Mouse (Mus musculus) liver, embryonic 15.5 days (tissue): ENCODE results near the gene Tapbp. TPM values are rescaled to one million over a fixed set of nuclear protein-coding genes. Genes with fewer than 3 reads are reported as not detected.
A peak's percentile ranks its signal among the peaks of the same experiment; 100 is the strongest.
"Not testable (repeated sequence)": the region's sequence is repeated elsewhere in the genome, so short reads cannot be mapped to it uniquely, and the experiment has no call there.

Experiments used
- ATAC-seq: fragments of 200-750 bp; cut with Nextera tagmentation; 2 replicates; pipeline ENCODE4 v1.8.0; 2017; ENCODE audit warnings: moderate number of reproducible peaks, mild to moderate bottlenecking, moderate library complexity; ENCODE audit not compliant: insufficient read depth
- H3K27ac ChIP-seq: fragments of 300-500 bp; sonication (generic); replicated peaks from 2 replicates; pipeline ENCODE4 v1.5.1; 2015; ENCODE audit warnings: mild to moderate bottlenecking, inconsistent platforms
- H3K27me3 ChIP-seq: fragments of 300-500 bp; sonication (generic); 2 replicates; pipeline ENCODE4 v1.6.1; 2015; ENCODE audit warnings: mild to moderate bottlenecking, inconsistent platforms
- H3K36me3 ChIP-seq: fragments of 300-500 bp; sonication (generic); replicated peaks from 2 replicates; pipeline ENCODE4 v1.6.1; 2015; ENCODE audit warnings: moderate library complexity, mild to moderate bottlenecking, inconsistent platforms
- H3K4me1 ChIP-seq: fragments of 300-500 bp; sonication (generic); replicated peaks from 2 replicates; pipeline ENCODE4 v1.6.1; 2015; ENCODE audit warnings: inconsistent platforms
- H3K4me2 ChIP-seq: fragments of 300-500 bp; sonication (generic); 2 replicates; pipeline ENCODE4 v1.6.1; 2015; ENCODE audit warnings: moderate library complexity, mild to moderate bottlenecking, inconsistent platforms
- H3K4me3 ChIP-seq: fragments of 300-500 bp; sonication (generic); replicated peaks from 2 replicates; pipeline ENCODE4 v1.5.1; 2015; ENCODE audit warnings: mild to moderate bottlenecking, inconsistent platforms
- H3K9ac ChIP-seq: fragments of 300-500 bp; sonication (generic); 2 replicates; pipeline ENCODE4 v1.6.1; 2015; ENCODE audit warnings: moderate library complexity, mild to moderate bottlenecking, inconsistent platforms
- H3K9me3 ChIP-seq: fragments of 300-500 bp; sonication (generic); replicated peaks from 2 replicates; pipeline ENCODE4 v1.6.1; 2016; ENCODE audit warnings: inconsistent platforms
- WGBS: fragments of 180-500 bp; shearing (Covaris S2); methylation state at CpG from one replicate; pipeline ENCODE4 v1.1.7; 2015; ENCODE audit warnings: mixed read lengths; ENCODE audit not compliant: insufficient replicate concordance; 5-methylcytosine and 5-hydroxymethylcytosine counted together
- polyA plus RNA-seq: library from polyadenylated mRNA; unstranded; fragments of >200 nt; fragmentation: Nextera tagmentation; extraction: Ambion mirVana; gene quantifications from 2 replicates; pipeline ENCODE4 v1.2.1, GENCODE M21; 2015

Gene Tapbp
- polyA plus RNA-seq, 1 experiment from 2014 or later = 33.3 TPM

- no peak overlapping the region for H3K4me2 ChIP-seq
- no peaks in the 10 kb centered on the region for H3K27me3 ChIP-seq
- H3K27ac ChIP-seq = no peak overlapping the region
- no peaks in the 10 kb centered on the region for H3K9me3 ChIP-seq
- H3K36me3 ChIP-seq = peaks cover 9% of the 10 kb centered on the region; the same call in 1 of the 2 replicates
- no peak for ATAC-seq
- no peak overlapping the region for H3K9ac ChIP-seq
- H3K4me3 ChIP-seq = no peak overlapping the region
- 42% methylated on average over 7 of the region's 7 CpGs for WGBS
- H3K4me1 ChIP-seq = peaks cover 36% of the 10 kb centered on the region
Observed at GRCm38 (mm10) chr17:33892429-33892828, 23.3 kb upstream of the Tapbp start.

- H3K4me3 ChIP-seq, H3K27me3 ChIP-seq, H3K27ac ChIP-seq, H3K9ac ChIP-seq, H3K4me2 ChIP-seq, ATAC-seq, H3K36me3 ChIP-seq, H3K9me3 ChIP-seq: not testable (repeated sequence)
- peaks cover 36% of the 10 kb centered on the region for H3K4me1 ChIP-seq
- WGBS = 61% methylated on average over 4 of the region's 4 CpGs
Observed at GRCm38 (mm10) chr17:33893011-33893410, 22.7 kb upstream of the Tapbp start.

- WGBS = 6% methylated on average over 6 of the region's 6 CpGs
- Histone ChIP-seq H3K9me3 (no peaks in the 10 kb centered on the region), H3K36me3 (no peaks in the 10 kb centered on the region), H3K4me1 (peaks cover 58% of the 10 kb centered on the region), H3K9ac (no peak overlapping the region), H3K4me2 (no peak overlapping the region), H3K27me3 (no peaks in the 10 kb centered on the region), H3K27ac (peak overlapping the region; percentile 38; the same call in 1 of the 2 replicates), H3K4me3 (no peak overlapping the region)
- no peak for ATAC-seq
Observed at GRCm38 (mm10) chr17:33897114-33897794, 18.4 kb upstream of the Tapbp start.

- ATAC-seq, H3K4me3 ChIP-seq, H3K9ac ChIP-seq, H3K9me3 ChIP-seq, H3K36me3 ChIP-seq, H3K4me2 ChIP-seq, H3K27me3 ChIP-seq: not testable (repeated sequence)
- 64% methylated on average over 4 of the region's 4 CpGs for WGBS
- peaks cover 62% of the 10 kb centered on the region for H3K4me1 ChIP-seq
- H3K27ac ChIP-seq = peak overlapping the region; percentile 90
Observed at GRCm38 (mm10) chr17:33898193-33898592, 17.5 kb upstream of the Tapbp start.

- H3K4me2 ChIP-seq = peak overlapping the region; percentile 32
Observed at GRCm38 (mm10) chr17:33899642-33900041, 16.1 kb upstream of the Tapbp start.

GRCm38 (mm10) chr17:33900281-33900988 lies 15.3 kb upstream of the Tapbp start:
- WGBS = 46% methylated on average over 7 of the region's 7 CpGs
- 0 out of 2 replicates have a peak overlapping the region, but pooled peaks have one; percentile 30 for H3K9ac ChIP-seq
- ATAC-seq = peak; percentile 45
- H3K27me3 ChIP-seq = no peaks in the 10 kb centered on the region
- H3K27ac ChIP-seq = peak overlapping the region; percentile 90
- H3K36me3 ChIP-seq = no peaks in the 10 kb centered on the region
- peak overlapping the region; percentile 32; the same call in 1 of the 2 replicates for H3K4me2 ChIP-seq
- H3K4me1 ChIP-seq = peaks cover 77% of the 10 kb centered on the region
- H3K9me3 ChIP-seq = no peaks in the 10 kb centered on the region
- no peak overlapping the region for H3K4me3 ChIP-seq

More at GRCm38 (mm10) chr17:33899642-33900041, 16.1 kb upstream of the Tapbp start:
- no peaks in the 10 kb centered on the region for H3K27me3 ChIP-seq
- ATAC-seq = peak; percentile 78
- no peaks in the 10 kb centered on the region for H3K36me3 ChIP-seq
- H3K4me3 ChIP-seq = no peak overlapping the region
- H3K9ac ChIP-seq = peak overlapping the region; percentile 30; the same call in 1 of the 2 replicates
- H3K27ac ChIP-seq = peak overlapping the region; percentile 90
- peaks cover 74% of the 10 kb centered on the region for H3K4me1 ChIP-seq
- no peaks in the 10 kb centered on the region for H3K9me3 ChIP-seq
- 8% methylated on average over 4 of the region's 4 CpGs for WGBS

GRCm38 (mm10) chr17:33900989-33901314 lies 14.7 kb upstream of the Tapbp start:
- H3K4me1 ChIP-seq = peaks cover 77% of the 10 kb centered on the region
- H3K27me3 ChIP-seq = no peaks in the 10 kb centered on the region

GRCm38 (mm10) chr17:33901653-33902052 lies 14.0 kb upstream of the Tapbp start:
- no peak overlapping the region for H3K9ac ChIP-seq
- H3K4me1 ChIP-seq = peaks cover 77% of the 10 kb centered on the region
- H3K4me2 ChIP-seq = no peak overlapping the region
- H3K27ac ChIP-seq = peak overlapping the region; percentile 67; the same call in 1 of the 2 replicates
- 65% methylated on average over 4 of the region's 4 CpGs for WGBS
- H3K9me3 ChIP-seq = no peaks in the 10 kb centered on the region
- no peak overlapping the region for H3K4me3 ChIP-seq
- ATAC-seq = no peak
- H3K36me3 ChIP-seq = no peaks in the 10 kb centered on the region
- no peaks in the 10 kb centered on the region for H3K27me3 ChIP-seq

More at GRCm38 (mm10) chr17:33900989-33901314, 14.7 kb upstream of the Tapbp start:
- H3K36me3 ChIP-seq = no peaks in the 10 kb centered on the region
- no peak overlapping the region for H3K27ac ChIP-seq
- H3K4me3 ChIP-seq = no peak overlapping the region
- no peak overlapping the region for H3K9ac ChIP-seq
- ATAC-seq = no peak
- H3K9me3 ChIP-seq = no peaks in the 10 kb centered on the region
- no peak overlapping the region for H3K4me2 ChIP-seq
- 78% methylated on average over 4 of the region's 4 CpGs for WGBS

- H3K4me3 ChIP-seq = no peak overlapping the region
- H3K9ac ChIP-seq = no peak overlapping the region
- H3K27ac ChIP-seq = peak overlapping the region; percentile 67
Observed at GRCm38 (mm10) chr17:33902079-33902478, 13.6 kb upstream of the Tapbp start.

GRCm38 (mm10) chr17:33902491-33902890 lies 13.2 kb upstream of the Tapbp start:
- H3K27me3 ChIP-seq = no peaks in the 10 kb centered on the region
- 22% methylated on average over 7 of the region's 7 CpGs for WGBS
- peak overlapping the region; percentile 41 for H3K4me2 ChIP-seq
- ATAC-seq = no peak
- no peaks in the 10 kb centered on the region for H3K36me3 ChIP-seq
- H3K4me1 ChIP-seq = peaks cover 75% of the 10 kb centered on the region
- no peak overlapping the region for H3K9ac ChIP-seq
- no peak overlapping the region for H3K4me3 ChIP-seq
- no peaks in the 10 kb centered on the region for H3K9me3 ChIP-seq
- peak overlapping the region; percentile 67 for H3K27ac ChIP-seq

More at GRCm38 (mm10) chr17:33902079-33902478, 13.6 kb upstream of the Tapbp start:
- Histone ChIP-seq H3K36me3 (no peaks in the 10 kb centered on the region), H3K4me1 (peaks cover 75% of the 10 kb centered on the region), H3K27me3 (no peaks in the 10 kb centered on the region), H3K9me3 (no peaks in the 10 kb centered on the region), H3K4me2 (peak overlapping the region; percentile 41)
- no peak for ATAC-seq
- WGBS = 70% methylated on average over 4 of the region's 4 CpGs

GRCm38 (mm10) chr17:33903911-33904651 lies 11.6 kb upstream of the Tapbp start:
- not testable (repeated sequence) for H3K9ac ChIP-seq, H3K4me2 ChIP-seq, H3K9me3 ChIP-seq, H3K4me3 ChIP-seq, H3K36me3 ChIP-seq, ATAC-seq, H3K27me3 ChIP-seq
- Histone ChIP-seq H3K27ac (peak overlapping the region; percentile 67; the same call in 1 of the 2 replicates), H3K4me1 (peaks cover 75% of the 10 kb centered on the region)
- WGBS = 58% methylated on average over 6 of the region's 6 CpGs
